Mouse (Mus musculus): ENCODE data around the gene Cebpb. TPM values are rescaled to one million over a fixed set of nuclear protein-coding genes. Genes with fewer than 3 reads are reported as not detected.

Gene Cebpb
- polyA plus RNA-seq, 1 experiment: 8.7 TPM

GRCm38 (mm10) chr2:167721159-167721882, 32.6 kb downstream of the Cebpb start:
- no peaks in the 10 kb centered on the region for H3K4me1 ChIP-seq (ENCODE audit: control insufficient read depth, insufficient read depth, low read length)
- H3K27ac ChIP-seq (ENCODE audit: insufficient read depth, low read length): no peak overlapping the region
- 82% methylated on average over 11 of the region's 11 CpGs for WGBS
- TF ChIP-seq CTCF (IDR thresholded peaks at IDR 0.05; ENCODE audit: borderline replicate concordance, insufficient read depth, low read depth, low read length): no peak
- no peak for TF ChIP-seq POLR2A (IDR thresholded peaks at IDR 0.05; ENCODE audit: borderline replicate concordance, insufficient read depth, low read length)
- DNase-seq: no peak
- H3K4me3 ChIP-seq (replicated peaks; ENCODE audit: insufficient read depth, low read depth, low read length): no peak overlapping the region
- no peaks in the 10 kb centered on the region for H3K27me3 ChIP-seq (ENCODE audit: control insufficient read depth, insufficient read depth, low read length)

GRCm38 (mm10) chr2:167722538-167722937, 33.8 kb downstream of the Cebpb start:
- Histone ChIP-seq H3K27ac (ENCODE audit: insufficient read depth, low read length) (no peak overlapping the region), H3K4me3 (replicated peaks; ENCODE audit: insufficient read depth, low read depth, low read length) (no peak overlapping the region), H3K27me3 (ENCODE audit: control insufficient read depth, insufficient read depth, low read length) (no peaks in the 10 kb centered on the region), H3K4me1 (ENCODE audit: control insufficient read depth, insufficient read depth, low read length) (no peaks in the 10 kb centered on the region)
- WGBS: 71% methylated on average over 6 of the region's 6 CpGs
- TF ChIP-seq CTCF (IDR thresholded peaks at IDR 0.05; ENCODE audit: borderline replicate concordance, insufficient read depth, low read depth, low read length): no peak
- no peak for TF ChIP-seq POLR2A (IDR thresholded peaks at IDR 0.05; ENCODE audit: borderline replicate concordance, insufficient read depth, low read length)
- no peak for DNase-seq

- DNase-seq: no peak
- TF ChIP-seq POLR2A (IDR thresholded peaks at IDR 0.05; ENCODE audit: borderline replicate concordance, insufficient read depth, low read length) (no peak), CTCF (IDR thresholded peaks at IDR 0.05; ENCODE audit: borderline replicate concordance, insufficient read depth, low read depth, low read length) (no peak)
Observed at GRCm38 (mm10) chr2:167723589-167724206, 35.0 kb downstream of the Cebpb start.

GRCm38 (mm10) chr2:167725879-167726278, 37.2 kb downstream of the Cebpb start:
- WGBS: 87% methylated on average over 10 of the region's 10 CpGs
- Histone ChIP-seq H3K4me3 (replicated peaks; ENCODE audit: insufficient read depth, low read depth, low read length) (no peak overlapping the region), H3K27me3 (ENCODE audit: control insufficient read depth, insufficient read depth, low read length) (no peaks in the 10 kb centered on the region), H3K27ac (ENCODE audit: insufficient read depth, low read length) (no peak overlapping the region), H3K4me1 (ENCODE audit: control insufficient read depth, insufficient read depth, low read length) (no peaks in the 10 kb centered on the region)
- no peak for TF ChIP-seq CTCF (IDR thresholded peaks at IDR 0.05; ENCODE audit: borderline replicate concordance, insufficient read depth, low read depth, low read length)
- no peak for TF ChIP-seq POLR2A (IDR thresholded peaks at IDR 0.05; ENCODE audit: borderline replicate concordance, insufficient read depth, low read length)
- DNase-seq: no peak

More at GRCm38 (mm10) chr2:167723589-167724206, 35.0 kb downstream of the Cebpb start:
- no peaks in the 10 kb centered on the region for H3K27me3 ChIP-seq (ENCODE audit: control insufficient read depth, insufficient read depth, low read length)
- H3K4me1 ChIP-seq (ENCODE audit: control insufficient read depth, insufficient read depth, low read length): no peaks in the 10 kb centered on the region
- H3K27ac ChIP-seq (ENCODE audit: insufficient read depth, low read length): no peak overlapping the region
- H3K4me3 ChIP-seq (replicated peaks; ENCODE audit: insufficient read depth, low read depth, low read length): no peak overlapping the region
- WGBS: 74% methylated on average over 11 of the region's 11 CpGs

- no peak overlapping the region for H3K4me3 ChIP-seq (replicated peaks; ENCODE audit: insufficient read depth, low read depth, low read length)
- WGBS: 12% methylated on average over 13 of the region's 13 CpGs
- H3K27ac ChIP-seq (ENCODE audit: insufficient read depth, low read length): no peak overlapping the region
- H3K4me1 ChIP-seq (ENCODE audit: control insufficient read depth, insufficient read depth, low read length): no peaks in the 10 kb centered on the region
- peak; percentile 21 to 35 for DNase-seq
- no peaks in the 10 kb centered on the region for H3K27me3 ChIP-seq (ENCODE audit: control insufficient read depth, insufficient read depth, low read length)
- no peak for TF ChIP-seq CTCF (IDR thresholded peaks at IDR 0.05; ENCODE audit: borderline replicate concordance, insufficient read depth, low read depth, low read length)
- TF ChIP-seq POLR2A (IDR thresholded peaks at IDR 0.05; ENCODE audit: borderline replicate concordance, insufficient read depth, low read length): no peak
Observed at GRCm38 (mm10) chr2:167727161-167727560, 38.4 kb downstream of the Cebpb start.

GRCm38 (mm10) chr2:167730036-167730435, 41.3 kb downstream of the Cebpb start:
- no peak overlapping the region for H3K27ac ChIP-seq (ENCODE audit: insufficient read depth, low read length)
- no peak for DNase-seq
- H3K4me1 ChIP-seq (ENCODE audit: control insufficient read depth, insufficient read depth, low read length): no peaks in the 10 kb centered on the region
- 72% methylated on average over 7 of the region's 7 CpGs for WGBS
- H3K4me3 ChIP-seq (replicated peaks; ENCODE audit: insufficient read depth, low read depth, low read length): no peak overlapping the region
- TF ChIP-seq POLR2A (IDR thresholded peaks at IDR 0.05; ENCODE audit: borderline replicate concordance, insufficient read depth, low read length): no peak
- TF ChIP-seq CTCF (IDR thresholded peaks at IDR 0.05; ENCODE audit: borderline replicate concordance, insufficient read depth, low read depth, low read length): no peak
- H3K27me3 ChIP-seq (ENCODE audit: control insufficient read depth, insufficient read depth, low read length): no peaks in the 10 kb centered on the region

GRCm38 (mm10) chr2:167731149-167731548, 42.4 kb downstream of the Cebpb start:
- 52% methylated on average over 13 of the region's 13 CpGs for WGBS
- TF ChIP-seq CTCF (IDR thresholded peaks at IDR 0.05; ENCODE audit: borderline replicate concordance, insufficient read depth, low read depth, low read length): no peak
- no peak for TF ChIP-seq POLR2A (IDR thresholded peaks at IDR 0.05; ENCODE audit: borderline replicate concordance, insufficient read depth, low read length)
- H3K4me1 ChIP-seq (ENCODE audit: control insufficient read depth, insufficient read depth, low read length): no peaks in the 10 kb centered on the region
- H3K27ac ChIP-seq (ENCODE audit: insufficient read depth, low read length): no peak overlapping the region
- DNase-seq: no peak
- no peak overlapping the region for H3K4me3 ChIP-seq (replicated peaks; ENCODE audit: insufficient read depth, low read depth, low read length)
- H3K27me3 ChIP-seq (ENCODE audit: control insufficient read depth, insufficient read depth, low read length): no peaks in the 10 kb centered on the region

GRCm38 (mm10) chr2:167734861-167735260, 46.1 kb downstream of the Cebpb start:
- 73% methylated on average over 10 of the region's 10 CpGs for WGBS
- Histone ChIP-seq H3K27ac (ENCODE audit: insufficient read depth, low read length) (no peak overlapping the region), H3K4me3 (replicated peaks; ENCODE audit: insufficient read depth, low read depth, low read length) (no peak overlapping the region), H3K4me1 (ENCODE audit: control insufficient read depth, insufficient read depth, low read length) (no peaks in the 10 kb centered on the region), H3K27me3 (ENCODE audit: control insufficient read depth, insufficient read depth, low read length) (no peaks in the 10 kb centered on the region)
- TF ChIP-seq POLR2A (IDR thresholded peaks at IDR 0.05; ENCODE audit: borderline replicate concordance, insufficient read depth, low read length) (no peak), CTCF (IDR thresholded peaks at IDR 0.05; ENCODE audit: borderline replicate concordance, insufficient read depth, low read depth, low read length) (no peak)
- no peak for DNase-seq
